Mouse (Mus musculus): ENCODE results near the gene Bcar1.

The Bcar1 gene

DNA sequence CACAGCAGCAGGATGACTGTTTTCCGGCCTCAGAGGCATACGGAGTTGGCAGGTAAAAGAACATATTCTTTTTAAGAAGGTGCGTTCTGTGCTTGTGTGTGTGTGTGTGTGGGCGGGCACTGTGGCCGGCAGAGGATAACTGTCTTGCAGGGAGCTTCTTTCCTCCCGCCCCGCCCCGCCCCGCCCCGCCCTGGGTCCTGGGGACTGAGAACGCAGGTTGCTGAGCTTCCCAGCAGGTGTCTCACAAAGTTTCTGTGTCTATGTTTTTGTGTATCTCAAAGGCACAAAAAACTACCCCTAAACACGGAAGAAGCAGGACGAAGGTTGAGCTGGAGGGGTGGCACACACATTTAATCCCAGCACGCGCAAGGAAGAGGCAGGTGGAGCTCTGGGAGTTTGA is 25.7 kb upstream of the Bcar1 start:
- no peak for DNase-seq

DNA sequence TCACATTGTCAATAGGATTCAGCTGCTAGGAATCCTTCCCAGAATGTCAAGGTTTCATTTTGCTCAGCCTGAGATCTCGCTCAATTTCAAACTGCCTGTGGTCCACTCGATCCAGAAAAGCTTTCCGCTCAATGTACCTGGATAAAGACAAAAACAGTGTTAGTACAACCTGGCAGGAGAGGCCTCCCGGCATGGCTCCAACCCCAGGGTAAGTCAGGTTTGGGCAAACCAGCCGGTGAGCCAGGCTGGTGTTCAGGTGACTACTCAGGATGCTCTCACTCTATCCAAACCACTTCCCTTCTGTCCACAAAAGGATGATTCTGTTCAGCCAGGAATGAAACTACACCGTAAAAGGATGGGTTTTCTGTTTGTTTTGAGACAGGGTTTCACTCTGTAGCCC is 25.0 kb upstream of the Bcar1 start:
- DNase-seq = no peak

DNA sequence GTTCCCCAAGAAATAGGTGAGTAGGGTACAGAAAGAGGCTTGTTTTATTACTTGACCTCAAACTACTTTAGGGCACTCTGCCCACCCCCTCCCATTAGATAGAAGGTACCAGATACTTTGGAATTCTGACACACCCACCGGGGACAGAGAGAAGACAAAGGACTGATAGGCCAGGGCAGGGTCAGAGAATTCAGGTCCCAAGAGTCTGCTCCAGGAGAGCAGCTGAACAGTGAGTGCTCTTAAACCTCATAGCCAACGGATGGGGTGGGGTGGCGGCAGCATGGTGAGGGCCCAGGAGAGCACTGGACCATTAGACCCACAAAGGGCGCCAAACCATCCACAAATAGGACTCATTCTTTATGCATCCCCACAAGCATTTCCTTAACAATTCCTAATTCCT is 22.0 kb upstream of the Bcar1 start:
- no peak for DNase-seq

DNA sequence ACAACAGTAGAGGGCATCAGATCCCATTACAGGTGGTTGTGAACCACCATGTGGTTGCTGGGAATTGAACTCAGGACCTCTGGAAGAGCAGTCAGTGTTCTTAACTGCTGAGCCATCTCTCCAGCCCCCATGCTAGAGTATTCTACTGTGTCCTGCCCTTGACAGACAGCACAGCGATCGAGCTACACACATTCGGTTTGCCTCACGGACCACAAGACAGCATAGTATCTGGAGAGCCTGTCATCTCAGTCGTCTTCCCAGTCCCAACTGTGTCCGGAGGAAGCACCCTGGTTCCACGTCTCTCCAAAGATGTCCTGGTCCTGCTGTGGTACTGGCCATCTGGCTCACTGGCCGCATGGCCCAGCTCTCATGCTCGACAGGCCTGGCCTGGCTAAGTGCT is 21.5 kb upstream of the Bcar1 start:
- DNase-seq = no peak

DNA sequence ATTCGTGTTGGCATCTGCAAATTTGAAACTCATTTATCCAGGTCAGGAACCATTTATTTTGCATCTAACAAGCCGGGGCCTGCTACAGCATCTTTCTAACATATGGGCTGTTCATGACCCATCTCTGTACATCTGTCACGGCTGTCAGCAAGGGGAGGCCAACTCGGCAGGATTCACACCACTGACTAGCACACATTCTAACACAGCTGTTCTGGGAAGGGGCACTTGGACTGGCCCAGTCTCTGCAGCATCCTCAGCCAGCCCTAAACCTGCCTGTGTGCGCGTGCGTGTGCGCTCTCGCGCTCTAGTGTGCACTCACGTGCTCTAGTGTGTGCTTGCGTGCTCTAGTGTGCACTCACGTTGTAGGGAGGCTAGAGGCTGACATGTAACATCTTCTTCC is 17.1 kb upstream of the Bcar1 start:
- no peak for DNase-seq

DNA sequence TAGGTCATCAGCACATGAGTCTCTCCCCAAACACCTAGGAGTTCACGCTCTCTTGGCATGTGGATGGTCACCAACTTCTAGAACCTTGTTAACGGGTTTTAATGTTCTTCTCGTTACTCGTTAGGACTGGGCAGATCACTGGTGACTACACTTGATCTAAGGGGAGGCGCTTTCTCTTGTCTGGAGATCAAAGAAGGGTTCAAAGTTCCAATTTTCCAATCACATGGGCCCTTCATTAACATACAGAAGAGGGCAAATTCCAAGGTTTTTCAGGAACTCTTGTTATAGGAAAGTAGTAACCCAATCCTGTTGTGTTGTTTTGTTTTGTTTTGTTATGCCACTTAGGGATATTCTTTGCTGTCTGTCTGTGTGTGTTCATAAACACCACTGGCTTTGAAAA is 15.2 kb upstream of the Bcar1 start:
- DNase-seq = no peak

DNA sequence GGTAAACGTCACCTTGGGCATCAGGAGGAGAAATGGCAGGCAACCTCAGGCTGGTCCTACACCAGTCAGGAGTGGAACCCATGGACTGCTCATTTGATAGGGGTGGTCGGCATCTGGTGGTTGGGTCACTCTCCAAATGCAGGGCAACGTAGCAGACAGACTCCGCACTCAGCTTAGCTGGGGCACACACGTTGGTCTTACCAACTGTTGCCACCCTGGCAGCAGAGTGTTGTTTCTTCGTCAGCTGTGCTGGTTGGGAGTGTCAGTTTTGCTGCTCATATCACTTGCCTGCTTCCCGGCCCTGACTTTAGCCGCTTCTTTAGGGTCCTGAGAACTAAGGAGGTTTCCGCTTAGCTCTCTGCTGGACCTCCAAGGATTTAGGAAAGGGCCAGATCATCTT is 14.0 kb upstream of the Bcar1 start:
- DNase-seq = no peak

DNA sequence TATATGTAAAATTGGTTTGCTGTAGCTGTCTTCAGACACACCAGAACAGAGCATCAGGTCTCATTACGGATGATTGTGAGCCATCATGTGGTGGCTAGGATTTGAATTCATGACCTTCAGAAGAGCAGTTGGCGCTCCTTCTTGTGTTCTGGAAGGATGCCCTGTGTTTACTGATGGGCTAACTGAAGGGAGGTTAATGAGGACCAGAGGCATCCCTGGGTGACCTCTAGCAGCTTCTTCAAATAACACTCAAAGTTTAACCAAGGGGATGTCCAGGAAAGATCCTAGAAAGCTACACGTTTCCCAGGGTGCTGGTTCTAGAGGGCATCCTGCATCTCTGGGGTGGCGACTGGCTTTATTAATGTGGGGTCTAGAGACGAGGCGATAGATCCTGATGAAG is 11.1 kb upstream of the Bcar1 start:
- peak; percentile 25 for DNase-seq

DNA sequence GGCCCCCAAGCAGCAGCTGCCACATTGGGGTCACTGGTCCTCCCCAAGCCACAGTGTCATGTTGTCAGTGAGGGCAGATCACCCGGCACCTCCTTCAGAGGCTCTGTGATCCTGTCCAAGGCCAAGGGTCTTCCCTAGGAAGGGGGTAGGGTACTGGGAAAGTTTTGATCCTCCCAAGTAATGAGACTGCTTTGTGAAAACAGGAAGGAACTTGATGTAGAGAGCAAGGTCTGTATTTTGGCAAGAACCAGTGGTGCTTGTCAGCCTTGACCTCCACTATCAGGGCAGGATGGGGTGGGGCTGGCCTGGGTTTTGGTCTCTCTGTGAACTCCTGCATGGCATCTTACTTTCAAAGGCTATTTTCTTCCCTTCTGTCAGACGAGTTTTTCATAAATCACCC is 10.5 kb upstream of the Bcar1 start:
- DNase-seq = peak; percentile 63

DNA sequence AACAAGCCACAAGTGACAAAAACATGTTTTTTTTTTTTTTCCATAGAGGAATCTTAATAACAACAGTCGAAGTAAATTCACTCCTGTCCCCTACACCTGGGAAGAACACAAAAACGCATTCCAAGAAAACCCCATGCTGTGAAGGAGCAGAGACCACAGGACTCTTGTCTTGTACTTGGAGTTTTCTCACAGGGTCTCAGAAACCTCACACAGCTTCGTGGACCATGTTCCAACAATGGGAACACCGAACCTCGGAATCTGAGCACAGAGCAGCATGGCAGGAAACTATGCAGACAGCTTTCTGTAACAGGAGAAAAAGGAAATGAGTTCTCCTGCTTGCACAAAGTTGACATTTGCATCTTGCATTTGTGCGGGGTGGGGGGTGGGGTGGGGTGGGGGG is 5.2 kb upstream of the Bcar1 start:
- DNase-seq = no peak

DNA sequence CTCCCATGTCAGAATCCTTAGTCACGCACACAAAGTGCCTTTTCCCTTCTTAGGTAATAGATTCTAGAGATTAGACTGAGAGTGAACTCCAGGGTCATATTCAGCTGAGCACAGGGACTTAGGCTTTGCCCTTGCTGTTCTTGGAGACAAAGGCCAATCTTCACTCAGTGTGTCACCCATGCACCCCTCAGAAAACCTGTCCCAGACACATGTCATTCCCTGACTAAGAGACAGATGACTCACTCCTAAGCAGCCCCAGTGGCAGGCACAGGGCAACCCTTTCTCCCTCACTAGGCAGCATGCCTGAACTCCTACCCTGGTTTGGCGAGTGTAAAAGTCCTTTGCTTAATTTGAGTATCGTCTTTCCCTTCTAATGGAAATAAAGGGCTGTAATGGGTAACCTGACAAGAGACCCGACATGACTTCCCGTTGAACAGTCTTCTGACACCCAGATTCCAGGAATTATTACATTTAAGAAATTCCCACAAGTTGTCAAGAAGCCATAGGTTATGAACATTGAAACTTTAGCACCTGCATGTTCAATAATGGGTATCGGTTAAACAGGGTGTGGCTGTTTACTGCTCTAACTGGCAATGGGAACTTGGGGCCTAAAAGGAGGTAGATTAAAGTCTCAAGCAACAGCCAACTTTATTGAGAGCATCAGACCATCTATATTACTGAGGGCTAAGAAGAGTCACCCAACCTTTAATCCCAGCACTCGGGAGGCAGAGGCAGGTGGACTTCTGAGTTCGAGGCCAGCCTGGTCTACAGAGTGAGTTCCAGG is 4.4 kb upstream of the Bcar1 start:
- DNase-seq = no peak

DNA sequence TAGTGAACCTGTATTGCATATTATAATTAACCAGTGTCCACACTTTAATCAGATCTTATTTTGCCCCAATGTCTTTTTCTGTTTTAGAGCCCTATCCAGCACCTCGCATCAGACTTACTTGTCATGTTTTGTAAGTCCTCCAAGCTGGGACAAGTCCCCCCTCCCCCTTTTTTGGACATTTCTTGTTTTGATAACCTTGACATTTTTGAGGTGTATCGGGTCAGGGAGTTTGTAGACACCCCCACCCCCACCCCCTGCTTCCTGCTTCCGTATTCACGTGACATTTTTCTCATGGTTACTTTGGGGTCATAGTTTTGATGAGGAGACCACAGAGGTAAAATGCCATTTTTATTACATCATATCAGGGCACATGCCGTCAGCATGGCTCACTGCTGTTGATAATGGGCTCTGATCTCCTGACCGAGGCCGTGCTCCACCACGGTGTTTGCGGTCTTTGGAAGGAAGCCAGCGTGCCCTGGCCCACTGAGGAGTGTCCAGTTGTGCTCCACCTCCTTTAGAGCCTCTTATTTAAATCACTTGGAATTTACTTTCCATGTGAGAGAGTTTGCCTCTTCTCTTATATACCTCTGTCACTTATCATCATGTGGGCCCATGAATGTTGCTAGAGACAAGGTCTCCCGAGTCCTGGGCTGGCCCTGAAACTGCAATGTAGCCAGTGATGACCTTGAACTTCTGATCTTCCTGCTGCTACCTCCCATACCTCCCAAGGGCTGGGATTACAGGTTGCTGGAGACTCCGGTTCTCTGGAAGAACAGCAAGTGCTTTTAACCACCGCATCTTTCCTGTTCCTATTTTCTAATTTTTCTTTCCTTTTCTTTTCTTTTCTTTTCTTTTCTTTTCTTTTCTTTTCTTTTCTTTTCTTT is 3.2 kb upstream of the Bcar1 start:
- peak; percentile 34 for DNase-seq

DNA sequence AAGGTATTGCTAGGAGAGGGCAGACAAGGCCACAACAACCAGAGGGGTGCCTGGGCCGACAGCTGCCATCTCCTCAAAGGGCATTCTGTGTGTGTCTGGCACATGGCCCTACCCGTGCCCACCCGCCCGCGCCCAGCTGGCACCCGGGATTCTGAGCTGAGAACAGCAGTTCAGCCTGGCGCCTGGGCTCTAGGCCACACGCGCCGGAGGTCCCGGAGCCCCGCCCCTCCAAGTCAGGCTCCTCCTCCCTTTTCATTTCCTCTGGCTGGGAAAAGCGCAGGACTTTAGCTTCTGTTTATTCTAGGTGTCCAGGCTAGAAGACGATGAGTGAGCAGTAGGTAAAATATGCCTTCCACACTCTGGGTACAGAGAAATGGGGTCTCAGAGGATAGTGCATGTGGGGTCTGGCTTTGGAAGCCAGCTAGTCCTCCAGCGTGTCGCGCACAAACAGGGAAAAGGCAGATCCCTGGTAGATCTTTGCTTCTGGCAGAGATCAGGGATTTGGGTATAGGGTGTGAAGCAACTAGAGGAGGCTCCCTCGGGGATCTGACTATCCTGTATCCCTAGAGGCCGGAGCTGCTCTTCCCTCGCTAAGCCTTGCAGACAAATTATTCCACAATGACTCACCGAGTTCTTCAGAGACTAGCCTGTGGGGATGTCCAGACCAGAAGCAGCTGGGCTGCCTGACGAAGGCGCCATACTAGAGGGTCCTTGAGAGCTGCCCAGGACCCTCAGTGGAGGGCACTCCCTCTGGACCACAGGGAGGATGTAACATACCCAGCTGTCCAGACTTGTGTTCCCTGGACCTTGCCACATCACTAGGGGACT is 2.2 kb upstream of the Bcar1 start:
- DNase-seq = peak; percentile 86

DNA sequence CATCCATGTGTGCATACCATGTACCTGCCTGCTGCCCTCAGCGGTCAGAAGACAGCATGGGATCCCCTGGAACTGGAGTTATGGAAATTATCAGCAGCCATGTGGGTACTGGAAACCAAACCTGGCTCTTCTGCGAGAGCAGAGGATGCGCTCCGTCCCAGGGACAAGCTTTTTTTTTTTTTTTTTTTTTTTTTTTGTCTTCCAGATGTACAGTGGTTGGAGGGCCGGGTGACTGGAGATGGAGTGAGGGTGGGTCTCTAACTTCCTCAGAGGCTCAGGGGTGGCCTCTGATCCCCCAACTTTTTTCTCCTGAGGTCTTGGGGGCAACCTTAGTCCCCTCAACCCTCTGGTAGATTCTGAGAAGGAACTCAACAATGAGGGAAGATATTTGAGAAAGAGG is 1.5 kb upstream of the Bcar1 start:
- no peak for DNase-seq

DNA sequence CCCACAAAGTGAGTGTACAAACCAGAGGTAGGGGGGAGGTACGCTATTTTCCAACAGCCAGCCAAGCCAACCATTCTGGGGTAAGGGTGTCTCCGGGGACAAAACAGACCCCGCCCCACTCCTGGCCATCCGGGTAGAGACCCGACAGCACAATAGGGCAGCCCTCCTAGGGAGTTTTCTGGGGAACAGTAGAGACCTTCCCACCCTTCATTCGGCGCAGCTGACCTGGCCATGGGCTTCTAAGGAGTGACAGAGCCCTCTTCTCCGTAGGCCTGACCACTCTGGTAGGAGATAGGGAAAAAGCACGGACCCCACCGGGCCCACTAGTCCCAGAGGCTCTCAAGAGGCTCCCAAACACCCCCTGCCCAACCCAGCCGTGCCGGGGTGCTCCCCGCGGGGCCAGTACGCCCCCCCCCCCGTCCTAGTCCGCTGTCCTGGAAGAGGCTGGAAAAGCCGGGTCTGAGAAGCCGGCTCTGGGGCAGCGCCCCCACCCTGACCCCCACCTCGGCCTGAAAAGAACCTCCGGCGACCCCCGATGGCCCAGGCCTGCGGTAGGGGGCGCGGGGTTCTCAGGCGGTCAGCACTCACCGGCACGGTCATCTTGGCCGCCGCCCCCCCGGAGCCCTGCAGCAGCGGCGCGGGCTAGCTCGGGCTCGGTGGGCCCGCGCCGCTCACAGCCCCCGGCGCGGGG is 363 bp downstream of the Bcar1 start:
- peak; percentile 35 for DNase-seq

DNA sequence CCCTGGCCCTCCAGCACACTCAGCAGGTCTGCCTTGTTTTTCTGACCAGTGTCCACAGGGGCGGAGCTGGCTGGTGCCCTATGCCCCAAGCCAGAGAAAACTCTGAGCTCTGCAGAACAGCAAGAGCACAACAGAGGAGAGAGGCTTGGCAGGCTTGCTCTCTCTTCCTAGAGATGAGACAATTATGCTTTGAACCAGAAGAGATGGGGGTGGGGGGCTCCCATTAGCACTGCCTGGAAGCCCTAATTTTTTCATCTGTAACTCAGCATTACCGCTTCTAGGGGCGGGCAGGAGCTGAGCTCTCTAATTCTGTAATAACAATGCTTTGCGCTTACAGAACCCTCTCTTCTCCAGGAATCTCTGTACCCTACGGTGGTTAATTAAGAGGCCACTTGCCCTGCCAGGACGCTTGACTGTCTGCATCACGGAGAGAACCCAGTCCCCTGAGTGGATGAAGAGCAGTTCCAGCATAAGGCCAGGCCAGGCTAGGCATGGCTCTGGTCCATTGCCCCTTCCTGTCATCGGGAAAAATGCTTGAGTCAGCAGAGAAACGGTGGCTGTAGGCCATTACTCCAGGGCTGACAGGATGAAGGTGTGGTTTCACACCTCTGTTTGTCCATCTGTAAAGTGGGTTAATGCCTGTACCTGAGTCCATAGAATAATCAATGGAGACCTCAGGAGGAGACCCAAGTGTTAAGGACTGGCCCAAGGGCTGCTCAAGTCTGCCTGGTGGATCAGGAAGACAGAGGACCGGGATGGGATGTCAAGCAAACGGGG is 1.2 kb downstream of the Bcar1 start:
- peak; percentile 86 for DNase-seq

DNA sequence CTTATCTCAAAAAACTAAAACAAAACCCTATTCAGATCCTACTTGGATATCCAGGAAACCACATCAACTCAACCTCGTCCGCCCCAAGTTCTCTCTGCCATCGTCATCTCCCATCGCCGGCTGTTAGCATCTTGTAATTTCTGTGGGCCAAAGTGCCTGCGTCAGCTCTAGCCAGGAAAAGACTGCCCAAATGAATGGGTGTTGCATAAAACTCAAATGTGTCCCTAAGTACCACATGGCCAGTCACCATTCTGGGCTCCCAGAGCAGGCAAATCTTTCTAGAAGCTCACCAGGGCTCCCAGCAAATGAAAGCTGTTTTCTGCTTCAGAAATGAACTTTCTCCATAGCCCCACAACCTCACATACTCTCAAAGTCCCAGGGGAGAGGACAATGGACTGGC is 2.1 kb downstream of the Bcar1 start:
- peak; percentile 49 for DNase-seq

DNA sequence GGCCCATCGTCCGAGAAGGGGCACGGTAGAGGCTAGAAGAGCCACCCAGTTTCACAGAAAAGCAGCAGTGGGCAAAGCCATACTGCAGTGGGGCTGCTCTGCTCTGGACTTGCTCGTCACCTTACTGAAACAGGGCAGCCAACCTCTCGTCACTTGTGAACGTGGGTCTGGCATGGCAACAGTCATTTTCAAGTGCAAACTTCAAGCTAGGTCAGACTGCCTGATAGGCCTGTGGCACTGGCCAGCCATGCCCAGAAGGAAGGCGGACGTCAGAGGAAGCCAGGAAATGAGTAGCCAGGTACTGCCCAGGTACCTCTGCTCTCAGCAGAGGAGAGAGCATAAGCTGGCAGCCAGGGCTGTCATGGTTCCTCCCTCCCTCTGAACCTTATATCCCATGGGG is 2.6 kb downstream of the Bcar1 start:
- DNase-seq = peak; percentile 71

DNA sequence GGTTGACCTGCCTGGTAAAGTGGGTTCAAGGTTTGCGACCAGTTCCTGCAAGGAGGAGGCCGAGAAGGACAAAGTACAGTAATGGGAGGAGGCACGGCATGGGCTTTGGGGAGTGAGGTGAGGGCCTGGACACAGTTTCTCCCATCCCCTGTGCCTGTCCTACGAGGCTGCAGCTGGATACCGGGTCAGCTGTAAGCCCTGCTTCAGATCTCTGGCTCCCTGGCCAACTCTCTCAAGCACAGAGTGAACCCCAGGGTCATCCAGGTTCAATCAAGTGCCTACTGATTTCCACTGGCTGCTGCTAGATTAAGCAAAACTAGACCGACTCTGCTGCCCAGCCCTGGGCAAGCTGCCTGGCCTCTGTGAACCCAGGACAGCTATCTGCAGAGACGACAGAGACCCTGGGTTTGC is 3.3 kb downstream of the Bcar1 start:
- peak; percentile 87 for DNase-seq

DNA sequence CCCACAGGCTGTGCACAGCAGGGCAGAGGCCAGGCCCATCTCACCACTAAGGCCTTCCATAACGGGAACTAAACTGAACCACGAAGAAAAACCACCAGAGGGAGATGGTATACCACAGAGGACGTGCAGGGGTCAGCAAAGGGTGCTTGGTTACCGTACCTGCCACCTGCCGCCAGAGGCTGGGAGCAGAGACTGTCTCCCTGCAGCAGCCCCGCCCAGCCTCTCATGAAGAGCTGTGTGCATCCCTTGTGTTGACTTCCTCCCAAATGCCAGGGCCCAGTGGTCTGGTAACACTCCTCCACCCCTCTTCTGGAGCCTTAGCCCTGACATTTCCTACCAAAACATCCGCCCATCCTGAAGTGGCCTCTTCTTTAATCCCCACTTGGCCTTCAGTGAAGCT is 4.0 kb downstream of the Bcar1 start:
- DNase-seq = peak; percentile 22

DNA sequence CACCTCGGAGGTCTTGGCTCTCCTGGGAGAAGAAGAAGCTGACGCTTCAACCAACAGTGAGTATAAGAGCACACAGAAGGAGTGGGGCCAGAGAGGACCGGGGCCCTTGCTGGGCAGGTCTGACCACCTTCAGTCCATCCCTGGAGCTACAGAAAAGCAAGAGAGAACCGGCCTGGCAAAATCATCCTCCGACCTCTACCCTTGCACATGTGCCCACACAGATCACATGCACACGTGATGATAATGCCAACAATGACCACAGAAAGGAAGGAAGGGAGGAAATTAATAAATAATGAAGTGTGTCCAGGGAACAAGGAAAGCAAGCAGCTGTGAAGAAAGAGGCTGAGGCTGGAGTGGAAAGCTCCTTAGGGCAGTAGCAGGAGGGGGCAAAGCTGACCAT is 4.7 kb downstream of the Bcar1 start:
- peak; percentile 63 for DNase-seq

DNA sequence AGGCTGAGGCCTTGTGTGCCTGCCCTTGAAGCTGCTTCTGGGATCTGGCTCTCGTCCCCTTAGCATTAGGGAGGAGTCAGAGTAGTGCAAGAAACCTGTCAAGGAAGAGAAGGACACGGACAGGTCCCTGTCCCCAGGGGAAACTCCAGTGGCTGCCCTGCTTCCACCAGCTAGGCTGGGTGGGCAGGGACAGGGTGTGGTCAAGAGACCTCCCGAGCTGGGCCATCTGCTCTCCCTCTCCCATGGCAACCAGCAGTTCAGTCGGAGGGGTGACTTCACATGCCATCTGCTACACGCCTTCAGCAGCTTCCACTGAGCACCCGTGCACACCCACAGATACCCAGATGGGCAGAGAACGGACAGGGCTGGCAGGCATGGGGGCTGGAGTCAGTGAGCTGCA is 7.3 kb downstream of the Bcar1 start:
- DNase-seq = peak; percentile 17

All from kidney, adult 11 months (tissue).